Comparison of ENCODE assay signal across 8 mouse cellular contexts in the genomic region with DNA sequence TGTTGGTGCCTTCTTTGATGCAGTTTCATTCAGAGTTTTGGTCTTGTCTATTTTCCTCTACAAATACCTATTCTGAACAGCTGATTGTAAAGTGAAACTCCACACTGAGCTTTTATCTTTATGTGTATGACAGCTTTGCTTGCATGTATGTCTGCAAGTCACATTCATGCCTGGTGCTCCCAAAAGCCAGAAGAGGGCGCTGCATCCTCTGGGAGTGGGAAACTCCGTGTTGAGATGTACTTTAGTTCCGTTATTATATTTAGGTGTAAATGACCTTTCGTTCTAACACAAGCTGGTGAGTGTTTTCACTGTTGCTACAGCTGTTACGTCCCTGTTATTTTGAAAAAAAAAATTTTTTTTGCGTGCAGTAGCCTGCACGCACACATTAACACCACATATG. TPM values are rescaled to one million over a fixed set of nuclear protein-coding genes. Genes with fewer than 3 reads are reported as not detected.
DNase-seq lines count a peak whose midpoint lies in the region; ATAC-seq and TF ChIP-seq lines count a peak whose summit lies in the region.
"Had no signal": no experiment of that assay in that cellular context is flagged by ENCODE, and none has a peak within 500 bp of the region (broad histone marks: within the 10 kb centered on the region; RNA-seq: fewer than 3 reads in every experiment).

No protein-coding gene starts in this region.

- peak; percentile 45 for DNase-seq in kidney, adult 9 months
- DNase-seq in kidney, adult 11 months: no peak
- DNase-seq in 3T3-L1 (ENCODE audit: low read depth, low spot score) (peak; percentile 39), A20 (ENCODE audit: low read depth, low spot score) (peak; percentile 80)
- peak; percentile 69 for DNase-seq in brain, adult 2 months (ENCODE audit: low read depth, low spot score)
- DNase-seq in liver, postnatal 0 days: peak; percentile 41
- DNase-seq in thymus, postnatal 25 days: peak; percentile 29

- 50% methylated on average over 7 of the region's 7 CpGs for WGBS in liver, postnatal 0 days (ENCODE audit: insufficient replicate concordance)

- no peak overlapping the region for H3K27ac ChIP-seq in liver, postnatal 0 days (ENCODE audit: low read depth)
- H3K27ac ChIP-seq: stomach, embryonic 15.5 days had no signal

- ATAC-seq in liver, postnatal 0 days: no peak

- TF ChIP-seq EP300 in liver, postnatal 0 days (IDR thresholded peaks at IDR 0.05; ENCODE audit: low read depth): no peak

- no peak overlapping the region for H3K9ac ChIP-seq in liver, postnatal 0 days (replicated peaks)
- H3K9ac ChIP-seq: stomach, embryonic 15.5 days had no signal

- TF ChIP-seq CTCF in liver, postnatal 0 days (IDR thresholded peaks at IDR 0.05; ENCODE audit: low read depth): peak; percentile 73

- 0 out of 2 replicates have a peak, but pooled peaks cover 3% of the 10 kb centered on the region for H3K4me1 ChIP-seq in liver, postnatal 0 days (ENCODE audit: insufficient read depth)

- H3K36me3 ChIP-seq in liver, postnatal 0 days (replicated peaks; ENCODE audit: insufficient read depth, low read length): no peaks in the 10 kb centered on the region
- H3K36me3 ChIP-seq: stomach, embryonic 15.5 days had no signal

- no peak overlapping the region for H3K4me2 ChIP-seq in liver, postnatal 0 days (ENCODE audit: low read depth, low read length)
- H3K4me2 ChIP-seq: stomach, embryonic 15.5 days had no signal

- H3K9me3 ChIP-seq in liver, postnatal 0 days (ENCODE audit: low read length): no peaks in the 10 kb centered on the region
- H3K9me3 ChIP-seq: stomach, embryonic 15.5 days had no signal

- H3K4me3 ChIP-seq in liver, postnatal 0 days (ENCODE audit: low read depth, low read length): no peak overlapping the region
- H3K4me3 ChIP-seq: stomach, embryonic 15.5 days had no signal

- H3K27me3 ChIP-seq in liver, postnatal 0 days (ENCODE audit: insufficient read depth, low read length): no peaks in the 10 kb centered on the region
- H3K27me3 ChIP-seq: stomach, embryonic 15.5 days had no signal

RNA-seq across cellular contexts. Expression of a gene that starts 48.1 kb away (rescaled TPM):
- 22.9 and 24.0 TPM in 2 replicates for polyA plus RNA-seq in liver, postnatal 0 days (2015; fragmentation: Nextera tagmentation; extraction: Ambion mirVana)
